Mouse (Mus musculus) urinary bladder, postnatal 14 days (tissue): ENCODE data around the gene Dusp6.

Experiments used
- DNase-seq: peaks from one replicate; pipeline ENCODE4 v3.0.0; 2021; ENCODE audit warnings: low spot score

The Dusp6 gene

GRCm38 (mm10) chr10:99246797-99247508 is 16.1 kb upstream of the Dusp6 start:
- DNase-seq = no peak

- DNase-seq = no peak
These were observed 12.2 kb upstream of the Dusp6 start for GRCm38 (mm10) chr10:99250874-99251281.

DNA sequence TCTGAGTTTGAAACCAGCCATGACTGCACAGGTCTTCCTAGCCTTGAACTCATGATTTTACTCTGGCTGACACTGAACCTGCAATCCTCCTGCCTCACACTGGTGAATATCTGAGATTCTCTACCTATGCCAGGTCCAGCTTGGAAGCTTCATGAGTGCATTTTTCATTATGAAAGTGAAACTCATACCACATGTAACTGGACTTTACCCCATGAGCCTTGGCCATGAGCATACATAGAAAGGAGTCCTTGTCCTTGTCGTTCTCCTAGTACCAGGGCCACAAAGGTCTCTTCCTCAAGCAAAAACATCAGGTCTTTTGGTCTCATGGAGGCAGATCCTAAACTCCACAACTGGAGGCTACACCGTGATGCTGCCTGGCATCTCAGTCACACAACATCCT is 9.6 kb upstream of the Dusp6 start:
- DNase-seq = no peak

GRCm38 (mm10) chr10:99255830-99256570 is 7.0 kb upstream of the Dusp6 start:
- no peak for DNase-seq

- DNase-seq = no peak
These were observed 5.5 kb upstream of the Dusp6 start for GRCm38 (mm10) chr10:99257531-99257930.

- no peak for DNase-seq
These were observed 3.2 kb upstream of the Dusp6 start for GRCm38 (mm10) chr10:99259840-99260239.

GRCm38 (mm10) chr10:99261151-99261635 is 1.8 kb upstream of the Dusp6 start:
- no peak for DNase-seq

DNA sequence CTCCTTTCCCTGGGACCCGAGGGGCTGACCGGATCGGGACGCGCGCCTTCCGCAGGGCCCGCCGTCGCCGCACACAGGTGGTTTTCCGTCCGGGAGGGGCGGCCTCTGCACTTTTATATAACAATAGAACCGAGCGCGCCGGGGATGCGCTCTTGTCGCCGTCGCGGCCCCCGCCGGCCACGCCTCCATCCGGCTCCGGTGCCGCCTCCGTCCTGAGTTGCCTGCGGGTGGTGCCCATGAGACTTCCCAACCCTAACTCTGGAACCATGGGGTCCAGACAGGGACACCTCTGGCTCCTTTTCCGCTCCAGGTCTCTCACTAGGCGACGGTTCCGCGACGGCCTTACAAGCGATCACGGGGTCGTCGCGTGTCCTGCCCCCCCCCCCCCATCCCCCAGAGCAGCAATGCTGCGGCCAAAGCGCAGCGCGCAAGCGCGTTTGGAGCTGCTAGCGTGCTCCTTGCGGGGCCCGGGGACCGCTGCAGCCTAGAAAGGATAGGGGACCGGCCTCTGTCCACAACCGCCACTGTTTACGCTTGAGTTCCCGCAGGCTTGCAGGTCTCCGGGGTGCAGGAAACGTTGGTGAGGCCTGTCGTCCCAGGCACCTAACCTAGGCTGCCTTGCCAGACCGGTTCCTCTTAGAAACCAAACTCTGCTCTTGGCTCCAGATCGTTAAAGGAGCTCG is 1.3 kb upstream of the Dusp6 start:
- peak; percentile 86 for DNase-seq

DNA sequence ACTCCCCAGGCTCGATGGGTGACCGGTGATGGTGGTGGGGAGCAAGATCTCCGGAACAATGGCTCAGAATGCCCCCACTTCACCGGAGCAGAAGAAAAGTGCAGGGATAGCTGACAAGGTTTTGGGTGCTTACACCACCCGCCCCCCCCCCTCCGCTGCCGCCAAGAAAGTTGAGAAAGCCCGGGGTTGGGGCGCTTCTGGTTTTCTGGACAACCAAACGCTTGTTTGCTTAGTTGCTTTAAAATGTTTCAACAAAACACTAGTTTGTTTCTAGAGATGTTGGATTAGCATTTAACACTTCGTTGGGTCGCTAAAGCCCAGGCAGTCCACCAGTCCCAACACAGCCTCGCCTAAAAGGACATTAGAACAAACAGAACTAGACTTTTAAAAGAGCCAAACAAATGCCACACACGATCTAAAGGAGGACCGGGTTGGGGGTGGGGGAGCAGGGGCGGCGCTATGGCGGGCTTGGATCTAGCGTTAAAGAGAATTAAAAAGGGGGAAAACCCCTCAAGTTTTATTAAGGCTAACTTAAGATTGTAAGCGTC is 638 bp upstream of the Dusp6 start:
- DNase-seq = no peak

- no peak for DNase-seq
These were observed 589 bp downstream of the Dusp6 start for GRCm38 (mm10) chr10:99263419-99264221.

- no peak for DNase-seq
These were observed 1.4 kb downstream of the Dusp6 start for GRCm38 (mm10) chr10:99264301-99265010.

DNA sequence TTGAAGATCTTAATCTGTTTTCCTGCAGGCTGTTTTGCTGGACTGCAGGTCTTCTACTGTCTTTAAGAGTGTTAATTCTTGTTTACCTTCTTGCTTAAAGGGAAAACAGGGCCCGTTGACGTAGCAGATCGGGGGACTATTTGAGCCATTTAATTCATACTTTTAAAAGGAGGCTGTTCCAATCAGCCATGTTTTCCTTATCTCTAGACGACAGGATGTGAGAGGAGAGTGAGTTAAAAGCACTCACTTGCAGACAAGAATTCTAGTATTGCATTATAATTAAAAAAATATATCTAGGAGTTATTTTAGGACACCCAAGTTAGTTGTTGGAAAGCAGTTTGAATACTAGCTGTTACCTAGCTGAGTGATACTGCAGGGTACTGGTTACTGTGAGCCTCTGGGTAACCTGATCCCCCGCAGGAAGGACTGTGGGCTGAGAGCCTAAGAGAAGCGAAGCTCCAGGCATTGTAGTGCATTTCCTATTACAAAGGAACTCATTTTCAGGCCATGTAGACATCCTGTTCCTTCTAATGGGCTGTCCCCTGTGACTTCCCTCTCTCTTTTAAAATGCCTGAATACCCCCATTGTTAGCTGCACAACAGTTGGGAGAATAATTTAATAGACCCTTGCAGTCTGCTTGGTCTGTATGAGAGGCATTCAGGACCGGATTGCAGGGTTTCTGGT is 2.1 kb downstream of the Dusp6 start:
- DNase-seq = no peak

DNA sequence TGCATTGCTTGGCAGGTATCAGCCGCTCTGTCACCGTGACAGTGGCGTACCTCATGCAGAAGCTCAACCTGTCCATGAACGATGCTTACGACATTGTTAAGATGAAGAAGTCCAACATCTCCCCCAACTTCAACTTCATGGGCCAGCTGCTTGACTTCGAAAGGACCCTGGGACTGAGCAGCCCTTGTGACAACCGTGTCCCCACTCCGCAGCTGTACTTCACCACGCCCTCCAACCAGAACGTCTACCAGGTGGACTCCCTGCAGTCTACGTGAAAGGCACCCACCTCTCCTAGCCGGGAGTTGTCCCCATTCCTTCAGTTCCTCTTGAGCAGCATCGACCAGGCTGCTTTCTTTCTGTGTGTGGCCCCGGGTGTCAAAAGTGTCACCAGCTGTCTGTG is 3.0 kb downstream of the Dusp6 start:
- DNase-seq = no peak

DNA sequence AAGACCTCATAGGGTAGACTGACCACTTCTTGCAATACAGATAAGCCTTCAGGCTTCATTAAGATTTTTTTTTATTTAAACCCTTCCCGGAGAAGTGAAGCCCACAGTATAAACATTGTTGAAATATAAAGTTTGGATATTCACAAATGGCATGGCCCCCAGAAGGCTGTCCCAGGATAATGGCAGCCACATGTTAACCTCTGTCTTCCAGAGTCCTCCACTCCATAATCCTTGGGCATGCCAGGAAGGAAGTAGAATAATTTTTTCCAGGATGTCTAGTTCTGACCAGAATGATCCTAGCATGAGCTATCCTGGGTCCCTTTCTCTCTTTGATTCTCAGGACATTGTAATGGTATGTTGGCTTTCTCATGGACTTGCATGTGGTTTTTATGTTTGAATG is 4.6 kb downstream of the Dusp6 start:
- no peak for DNase-seq

- DNase-seq = peak; percentile 43
These were observed 5.6 kb downstream of the Dusp6 start for GRCm38 (mm10) chr10:99268421-99269300.

GRCm38 (mm10) chr10:99269301-99269701 is 6.3 kb downstream of the Dusp6 start:
- DNase-seq = no peak

DNA sequence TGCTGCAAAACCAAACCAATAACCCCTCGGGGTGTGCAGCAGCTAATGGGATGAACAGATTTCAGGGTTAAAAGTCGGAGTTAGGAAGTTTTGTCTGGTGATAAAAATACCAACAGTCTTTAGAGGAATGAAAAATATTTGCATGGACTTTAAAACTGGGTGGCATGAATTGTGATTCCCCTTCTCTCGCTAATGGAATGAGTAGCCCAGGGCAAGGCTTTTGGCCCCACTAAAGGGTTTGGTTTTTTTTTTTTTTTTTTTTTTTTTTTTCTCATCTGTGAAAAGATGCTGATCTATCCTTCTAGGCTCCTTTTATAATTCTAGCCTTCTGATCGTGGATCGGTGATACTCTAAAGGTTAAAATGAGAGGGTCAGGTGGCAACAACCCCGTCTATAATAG is 6.7 kb downstream of the Dusp6 start:
- no peak for DNase-seq

DNA sequence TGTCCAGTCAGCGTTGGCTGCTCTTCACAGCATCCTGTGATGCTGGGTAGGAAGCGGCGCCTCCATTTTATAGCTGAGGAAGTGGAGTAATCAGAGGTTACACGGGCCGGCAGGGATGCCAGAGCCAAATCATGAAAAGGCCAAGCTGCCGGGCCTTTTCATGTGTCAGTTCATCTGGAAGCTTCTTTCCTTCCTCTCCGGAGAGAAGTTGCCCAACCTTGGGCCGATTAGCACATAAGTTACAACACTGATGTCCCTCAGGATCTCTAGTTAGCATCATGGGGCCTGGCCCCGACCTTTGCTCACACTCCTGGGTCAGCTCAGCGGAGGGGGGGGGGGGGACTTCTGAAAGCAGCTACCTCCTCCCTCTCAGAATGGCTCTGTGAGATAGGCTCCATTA is 7.4 kb downstream of the Dusp6 start:
- DNase-seq = peak; percentile 47

GRCm38 (mm10) chr10:99271016-99271415 is 8.0 kb downstream of the Dusp6 start:
- DNase-seq = no peak

DNA sequence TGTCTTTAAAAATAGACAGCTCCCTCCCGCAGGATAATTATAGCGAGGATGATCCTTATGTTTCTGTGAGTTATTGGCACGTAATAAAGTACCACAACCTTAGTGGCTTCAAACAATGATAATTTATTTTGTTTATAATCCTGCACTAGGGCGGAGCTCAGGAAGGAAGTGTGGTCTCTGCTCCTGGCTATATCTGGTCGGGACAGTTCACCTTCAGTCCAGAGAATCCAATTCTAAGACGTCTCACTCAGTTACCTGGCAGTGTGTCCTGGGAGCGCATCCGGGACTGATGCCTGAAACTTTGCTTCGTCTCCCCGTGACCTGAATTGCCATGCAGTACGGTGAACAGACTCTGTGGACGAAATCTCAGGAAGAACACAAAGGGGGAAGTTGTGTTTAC is 10.0 kb downstream of the Dusp6 start:
- no peak for DNase-seq
